Mouse (Mus musculus): Measurements from ENCODE around the gene Ovch2.
A peak's percentile ranks its signal among the peaks of the same experiment; 100 is the strongest.
"Not testable (repeated sequence)": the region's sequence is repeated elsewhere in the genome, so short reads cannot be mapped to it uniquely, and the experiment has no call there.

Gene Ovch2

GRCm38 (mm10) chr7:107801108-107801507, at the start of gene Ovch2:
TSS of gene Ovch2 (minus strand) at chr7:107801208.
- DNase-seq (ENCODE audit: low read depth, low spot score), result no peak

GRCm38 (mm10) chr7:107847390-107847789, 46.4 kb upstream of the Ovch2 start, which contains the start of gene Olfr470:
TSS of gene Olfr470 (minus strand) at chr7:107847490.
- DNase-seq (ENCODE audit: low read depth, low spot score), result not testable (repeated sequence)

- peak; percentile 21 for DNase-seq (ENCODE audit: low read depth, low spot score)
Observed at GRCm38 (mm10) chr7:107841719-107842118, 40.7 kb upstream of the Ovch2 start.

- DNase-seq (ENCODE audit: low read depth, low spot score), result not testable (repeated sequence)
Observed at GRCm38 (mm10) chr7:107825441-107825840, 24.4 kb upstream of the Ovch2 start, which contains the start of gene Olfr469. TSS of gene Olfr469 (minus strand) at chr7:107825541.

- not testable (repeated sequence) for DNase-seq (ENCODE audit: low read depth, low spot score)
Observed at GRCm38 (mm10) chr7:107823867-107824266, 22.9 kb upstream of the Ovch2 start.

GRCm38 (mm10) chr7:107819442-107819841, 18.4 kb upstream of the Ovch2 start:
- DNase-seq (ENCODE audit: low read depth, low spot score), result no peak

- no peak for DNase-seq (ENCODE audit: low read depth, low spot score)
Observed at GRCm38 (mm10) chr7:107811963-107812362, 11.0 kb upstream of the Ovch2 start, which contains the start of gene Olfr467. TSS of gene Olfr467 (plus strand) at chr7:107812263.

GRCm38 (mm10) chr7:107802138-107802537, 1.1 kb upstream of the Ovch2 start:
- DNase-seq (ENCODE audit: low read depth, low spot score), result peak; percentile 63

GRCm38 (mm10) chr7:107796500-107796899, 4.5 kb downstream of the Ovch2 start:
- DNase-seq (ENCODE audit: low read depth, low spot score), result no peak

- DNase-seq (ENCODE audit: low read depth, low spot score), result peak; percentile 28
Observed at GRCm38 (mm10) chr7:107787977-107788620, 12.9 kb downstream of the Ovch2 start.

- DNase-seq (ENCODE audit: low read depth, low spot score), result no peak
Observed at GRCm38 (mm10) chr7:107779611-107780010, 21.4 kb downstream of the Ovch2 start.

- no peak for DNase-seq (ENCODE audit: low read depth, low spot score)
Observed at GRCm38 (mm10) chr7:107778216-107778615, 22.8 kb downstream of the Ovch2 start.

GRCm38 (mm10) chr7:107770812-107771211, 30.2 kb downstream of the Ovch2 start:
- no peak for DNase-seq (ENCODE audit: low read depth, low spot score)

GRCm38 (mm10) chr7:107757308-107758151, 43.5 kb downstream of the Ovch2 start, which contains the start of gene Cyb5r2:
TSS of gene Cyb5r2 (minus strand) at chr7:107758032.
- DNase-seq (ENCODE audit: low read depth, low spot score), result no peak

- no peak for DNase-seq (ENCODE audit: low read depth, low spot score)
Observed at GRCm38 (mm10) chr7:107756748-107757147, 44.3 kb downstream of the Ovch2 start.

- no peak for DNase-seq (ENCODE audit: low read depth, low spot score)
Observed at GRCm38 (mm10) chr7:107755905-107756304, 45.1 kb downstream of the Ovch2 start.

GRCm38 (mm10) chr7:107752031-107752520, 48.9 kb downstream of the Ovch2 start:
- DNase-seq (ENCODE audit: low read depth, low spot score), result no peak

- DNase-seq (ENCODE audit: low read depth, low spot score), result no peak
Observed at GRCm38 (mm10) chr7:107749721-107750120, 51.3 kb downstream of the Ovch2 start.

GRCm38 (mm10) chr7:107749270-107749669, 51.7 kb downstream of the Ovch2 start:
- peak; percentile 78 for DNase-seq (ENCODE audit: low read depth, low spot score)

- peak; percentile 75 for DNase-seq (ENCODE audit: low read depth, low spot score)
Observed at GRCm38 (mm10) chr7:107747954-107748353, 53.1 kb downstream of the Ovch2 start.

GRCm38 (mm10) chr7:107747476-107747875, 53.5 kb downstream of the Ovch2 start:
- no peak for DNase-seq (ENCODE audit: low read depth, low spot score)

- no peak for DNase-seq (ENCODE audit: low read depth, low spot score)
Observed at GRCm38 (mm10) chr7:107746036-107746435, 55.0 kb downstream of the Ovch2 start.

All from forelimb bud, embryonic 11.5 days (tissue).